Mouse (Mus musculus): ENCODE data around the gene Olfr1037. TPM values are rescaled to one million over a fixed set of nuclear protein-coding genes. Genes with fewer than 3 reads are reported as not detected.
"Not testable (repeated sequence)": the region's sequence is repeated elsewhere in the genome, so short reads cannot be mapped to it uniquely, and the experiment has no call there.

The Olfr1037 gene
- not detected in 2 replicates for polyA plus RNA-seq (2016; fragmentation: Nextera tagmentation; extraction: Ambion mirVana)

- Histone ChIP-seq H3K4me2 (no peak within 1 kb of the TSS), H3K27me3 (no peaks in the 10 kb centered on the region), H3K9ac (replicated peaks) (no peak within 1 kb of the TSS), H3K4me3 (replicated peaks) (no peak within 1 kb of the TSS), H3K36me3 (no peaks in the 10 kb centered on the region), H3K4me1 (replicated peaks) (no peaks in the 10 kb centered on the region), H3K27ac (no peak within 1 kb of the TSS), H3K9me3 (no peaks in the 10 kb centered on the region)
- 88% methylated on average over 2 of the region's 2 CpGs for WGBS
- no peak for ATAC-seq (ENCODE audit: insufficient number of reproducible peaks, insufficient read depth, low FRiP score, low TSS enrichment, low read depth)
Measured at GRCm38 (mm10) chr2:86087285-86087684, at the start of gene Olfr1037. Gene Olfr1037 (minus strand): TSS chr2:86087385.

GRCm38 (mm10) chr2:86135828-86136227, 48.6 kb upstream of the Olfr1037 start, which contains the start of gene Olfr1039:
Gene Olfr1039 (minus strand): TSS chr2:86135928.
- Histone ChIP-seq H3K27me3 (no peaks in the 10 kb centered on the region), H3K9ac (replicated peaks) (no peak within 1 kb of the TSS), H3K4me2 (no peak within 1 kb of the TSS), H3K4me3 (replicated peaks) (no peak within 1 kb of the TSS), H3K9me3 (no peaks in the 10 kb centered on the region), H3K27ac (no peak within 1 kb of the TSS), H3K4me1 (replicated peaks) (no peaks in the 10 kb centered on the region), H3K36me3 (no peaks in the 10 kb centered on the region)
- no peak for ATAC-seq (ENCODE audit: insufficient number of reproducible peaks, insufficient read depth, low FRiP score, low TSS enrichment, low read depth)
- 93% methylated on average over 1 of the region's 1 CpGs for WGBS

- H3K4me1 ChIP-seq (replicated peaks); H3K36me3 ChIP-seq; H3K9me3 ChIP-seq; H3K4me2 ChIP-seq; H3K27ac ChIP-seq; H3K9ac ChIP-seq (replicated peaks); H3K4me3 ChIP-seq (replicated peaks); H3K27me3 ChIP-seq; ATAC-seq (ENCODE audit: insufficient number of reproducible peaks, insufficient read depth, low FRiP score, low TSS enrichment, low read depth): not testable (repeated sequence)
- WGBS = 92% methylated on average over 1 of the region's 1 CpGs
Measured at GRCm38 (mm10) chr2:86080478-86080877, 6.7 kb downstream of the Olfr1037 start.

GRCm38 (mm10) chr2:86073692-86074091, 13.5 kb downstream of the Olfr1037 start, which contains the start of gene Olfr1036:
Gene Olfr1036 (plus strand): TSS chr2:86073992.
- not testable (repeated sequence) for ATAC-seq (ENCODE audit: insufficient number of reproducible peaks, insufficient read depth, low FRiP score, low TSS enrichment, low read depth); H3K27me3 ChIP-seq; H3K4me2 ChIP-seq

GRCm38 (mm10) chr2:86070189-86070588, 17.0 kb downstream of the Olfr1037 start:
- no peak overlapping the region for H3K4me3 ChIP-seq (replicated peaks)
- H3K27me3 ChIP-seq = no peaks in the 10 kb centered on the region
- H3K9ac ChIP-seq (replicated peaks) = no peak overlapping the region
- no peaks in the 10 kb centered on the region for H3K36me3 ChIP-seq
- H3K4me2 ChIP-seq = no peak overlapping the region
- no peaks in the 10 kb centered on the region for H3K4me1 ChIP-seq (replicated peaks)
- no peaks in the 10 kb centered on the region for H3K9me3 ChIP-seq
- WGBS = 92% methylated on average over 8 of the region's 8 CpGs
- no peak overlapping the region for H3K27ac ChIP-seq
- ATAC-seq (ENCODE audit: insufficient number of reproducible peaks, insufficient read depth, low FRiP score, low TSS enrichment, low read depth) = no peak

More at GRCm38 (mm10) chr2:86073692-86074091, 13.5 kb downstream of the Olfr1037 start, which contains the start of gene Olfr1036:
- not testable (repeated sequence) for H3K9me3 ChIP-seq; H3K9ac ChIP-seq (replicated peaks); H3K27ac ChIP-seq; H3K36me3 ChIP-seq; H3K4me3 ChIP-seq (replicated peaks); H3K4me1 ChIP-seq (replicated peaks)

- not testable (repeated sequence) for H3K27ac ChIP-seq
Measured at GRCm38 (mm10) chr2:86063766-86064165, 23.4 kb downstream of the Olfr1037 start.

GRCm38 (mm10) chr2:86050777-86051176, 36.4 kb downstream of the Olfr1037 start:
- not testable (repeated sequence) for ATAC-seq (ENCODE audit: insufficient number of reproducible peaks, insufficient read depth, low FRiP score, low TSS enrichment, low read depth); H3K36me3 ChIP-seq; H3K4me1 ChIP-seq (replicated peaks); H3K27me3 ChIP-seq; H3K4me3 ChIP-seq (replicated peaks); H3K27ac ChIP-seq; H3K9ac ChIP-seq (replicated peaks); H3K9me3 ChIP-seq; H3K4me2 ChIP-seq

More at GRCm38 (mm10) chr2:86063766-86064165, 23.4 kb downstream of the Olfr1037 start:
- not testable (repeated sequence) for H3K9me3 ChIP-seq; H3K4me3 ChIP-seq (replicated peaks); H3K4me2 ChIP-seq; H3K36me3 ChIP-seq; ATAC-seq (ENCODE audit: insufficient number of reproducible peaks, insufficient read depth, low FRiP score, low TSS enrichment, low read depth); H3K9ac ChIP-seq (replicated peaks); H3K4me1 ChIP-seq (replicated peaks); H3K27me3 ChIP-seq
- WGBS = 97% methylated on average over 2 of the region's 2 CpGs

- Histone ChIP-seq H3K27me3 (no peaks in the 10 kb centered on the region), H3K9ac (replicated peaks) (no peak within 1 kb of the TSS), H3K9me3 (no peaks in the 10 kb centered on the region), H3K4me3 (replicated peaks) (no peak within 1 kb of the TSS), H3K4me1 (replicated peaks) (no peaks in the 10 kb centered on the region), H3K4me2 (no peak within 1 kb of the TSS), H3K36me3 (no peaks in the 10 kb centered on the region), H3K27ac (no peak within 1 kb of the TSS)
- ATAC-seq (ENCODE audit: insufficient number of reproducible peaks, insufficient read depth, low FRiP score, low TSS enrichment, low read depth) = no peak
Measured at GRCm38 (mm10) chr2:86045561-86045960, 41.6 kb downstream of the Olfr1037 start, which contains the start of gene Olfr1034. Gene Olfr1034 (plus strand): TSS chr2:86045861.

Other genes with a start within 250 kb of the Olfr1037 start
- not detected in 2 replicates for gene Olfr1019, start 241.9 kb downstream of the Olfr1037 start, polyA plus RNA-seq (2016; fragmentation: Nextera tagmentation; extraction: Ambion mirVana)
- not detected in 2 replicates for gene Olfr1020, start 240.4 kb downstream of the Olfr1037 start, polyA plus RNA-seq (2016; fragmentation: Nextera tagmentation; extraction: Ambion mirVana)
- not detected in 2 replicates for gene Olfr1022, start 218.8 kb downstream of the Olfr1037 start, polyA plus RNA-seq (2016; fragmentation: Nextera tagmentation; extraction: Ambion mirVana)
- gene Olfr1023, start 201.7 kb downstream of the Olfr1037 start, polyA plus RNA-seq (2016; fragmentation: Nextera tagmentation; extraction: Ambion mirVana) = not detected in 2 replicates
- not detected in 2 replicates for gene Olfr1024, start 182.3 kb downstream of the Olfr1037 start, polyA plus RNA-seq (2016; fragmentation: Nextera tagmentation; extraction: Ambion mirVana)
- not detected in 2 replicates for gene Olfr1025-ps1, start 172.2 kb downstream of the Olfr1037 start, polyA plus RNA-seq (2016; fragmentation: Nextera tagmentation; extraction: Ambion mirVana)
- gene Olfr1026, start 165.8 kb downstream of the Olfr1037 start, polyA plus RNA-seq (2016; fragmentation: Nextera tagmentation; extraction: Ambion mirVana) = not detected in 2 replicates
- not detected in 2 replicates for gene Olfr1028, start 136.9 kb downstream of the Olfr1037 start, polyA plus RNA-seq (2016; fragmentation: Nextera tagmentation; extraction: Ambion mirVana)
- gene Olfr1029, start 113.5 kb downstream of the Olfr1037 start, polyA plus RNA-seq (2016; fragmentation: Nextera tagmentation; extraction: Ambion mirVana) = not detected in 2 replicates
- gene Olfr1030, start 108.1 kb downstream of the Olfr1037 start, polyA plus RNA-seq (2016; fragmentation: Nextera tagmentation; extraction: Ambion mirVana) = not detected in 2 replicates
- not detected in 2 replicates for gene Olfr1031, start 97.1 kb downstream of the Olfr1037 start, polyA plus RNA-seq (2016; fragmentation: Nextera tagmentation; extraction: Ambion mirVana)
- not detected in 2 replicates for gene Olfr1032, start 81.8 kb downstream of the Olfr1037 start, polyA plus RNA-seq (2016; fragmentation: Nextera tagmentation; extraction: Ambion mirVana)
- gene Olfr1033, start 66.8 kb downstream of the Olfr1037 start, polyA plus RNA-seq (2016; fragmentation: Nextera tagmentation; extraction: Ambion mirVana) = not detected in 2 replicates
- 0.04 TPM in 1 of 2 replicates, not detected in the other for gene Olfr1034, start 41.5 kb downstream of the Olfr1037 start, polyA plus RNA-seq (2016; fragmentation: Nextera tagmentation; extraction: Ambion mirVana)
- not detected in 2 replicates for gene Olfr1036, start 13.4 kb downstream of the Olfr1037 start, polyA plus RNA-seq (2016; fragmentation: Nextera tagmentation; extraction: Ambion mirVana)
- gene Olfr1039, start 48.5 kb upstream of the Olfr1037 start, polyA plus RNA-seq (2016; fragmentation: Nextera tagmentation; extraction: Ambion mirVana) = not detected in 2 replicates
- gene Olfr1040, start 59.3 kb upstream of the Olfr1037 start, polyA plus RNA-seq (2016; fragmentation: Nextera tagmentation; extraction: Ambion mirVana) = not detected in 2 replicates
- gene Olfr1042, start 74.5 kb upstream of the Olfr1037 start, polyA plus RNA-seq (2016; fragmentation: Nextera tagmentation; extraction: Ambion mirVana) = not detected in 2 replicates
- not detected in 2 replicates for gene Olfr1043, start 80.1 kb upstream of the Olfr1037 start, polyA plus RNA-seq (2016; fragmentation: Nextera tagmentation; extraction: Ambion mirVana)
- gene Olfr1044, start 90.4 kb upstream of the Olfr1037 start, polyA plus RNA-seq (2016; fragmentation: Nextera tagmentation; extraction: Ambion mirVana) = not detected in 2 replicates
- not detected in 2 replicates for gene Olfr52, start 98.3 kb upstream of the Olfr1037 start, polyA plus RNA-seq (2016; fragmentation: Nextera tagmentation; extraction: Ambion mirVana)
- not detected in 2 replicates for gene Olfr1045, start 115.6 kb upstream of the Olfr1037 start, polyA plus RNA-seq (2016; fragmentation: Nextera tagmentation; extraction: Ambion mirVana)
- gene Olfr1046, start 131.9 kb upstream of the Olfr1037 start, polyA plus RNA-seq (2016; fragmentation: Nextera tagmentation; extraction: Ambion mirVana) = not detected in 2 replicates
- gene Olfr1047, start 144.0 kb upstream of the Olfr1037 start, polyA plus RNA-seq (2016; fragmentation: Nextera tagmentation; extraction: Ambion mirVana) = not detected in 2 replicates
- gene Olfr1048, start 152.9 kb upstream of the Olfr1037 start, polyA plus RNA-seq (2016; fragmentation: Nextera tagmentation; extraction: Ambion mirVana) = not detected in 2 replicates
- gene Olfr1049, start 170.9 kb upstream of the Olfr1037 start, polyA plus RNA-seq (2016; fragmentation: Nextera tagmentation; extraction: Ambion mirVana) = not detected in 2 replicates
- not detected in 2 replicates for gene Olfr1051, start 191.7 kb upstream of the Olfr1037 start, polyA plus RNA-seq (2016; fragmentation: Nextera tagmentation; extraction: Ambion mirVana)
- not detected in 2 replicates for gene Olfr1052, start 205.1 kb upstream of the Olfr1037 start, polyA plus RNA-seq (2016; fragmentation: Nextera tagmentation; extraction: Ambion mirVana)
- not detected in 2 replicates for gene Olfr1053, start 227.9 kb upstream of the Olfr1037 start, polyA plus RNA-seq (2016; fragmentation: Nextera tagmentation; extraction: Ambion mirVana)
- gene Olfr1054, start 248.0 kb upstream of the Olfr1037 start, polyA plus RNA-seq (2016; fragmentation: Nextera tagmentation; extraction: Ambion mirVana) = not detected in 2 replicates